Mouse (Mus musculus) limb, embryonic 12.5 days (tissue): ENCODE measurements around the gene Slc8a3. TPM values are rescaled to one million over a fixed set of nuclear protein-coding genes. Genes with fewer than 3 reads are reported as not detected.

ENCODE experiments used
- ATAC-seq: fragments of 200-750 bp; cut with Nextera tagmentation; 2 replicates; pipeline ENCODE4 v1.8.0; 2017; ENCODE audit warnings: low read depth, moderate TSS enrichment; ENCODE audit not compliant: insufficient number of reproducible peaks, insufficient read depth, low FRiP score, low TSS enrichment
- H3K27ac ChIP-seq: fragments of 300-500 bp; sonication (generic); 2 replicates; pipeline ENCODE4 v1.5.1; 2016; ENCODE audit warnings: mild to moderate bottlenecking, moderate library complexity
- H3K27me3 ChIP-seq: fragments of 300-500 bp; sonication (generic); 2 replicates; pipeline ENCODE4 v1.6.1; 2016; ENCODE audit warnings: mild to moderate bottlenecking, moderate library complexity
- H3K36me3 ChIP-seq: fragments of 300-500 bp; sonication (generic); 2 replicates; pipeline ENCODE4 v1.6.1; 2016; ENCODE audit warnings: mild to moderate bottlenecking, moderate library complexity
- H3K4me1 ChIP-seq: fragments of 300-500 bp; sonication (generic); replicated peaks from 2 replicates; pipeline ENCODE4 v1.6.1; 2016
- H3K4me2 ChIP-seq: fragments of 300-500 bp; sonication (generic); 2 replicates; pipeline ENCODE4 v1.6.1; 2016; ENCODE audit warnings: mild to moderate bottlenecking, moderate library complexity
- H3K4me3 ChIP-seq: fragments of 300-500 bp; sonication (generic); replicated peaks from 2 replicates; pipeline ENCODE4 v1.5.1; 2016; ENCODE audit warnings: mild to moderate bottlenecking
- H3K9ac ChIP-seq: fragments of 300-500 bp; sonication (generic); replicated peaks from 2 replicates; pipeline ENCODE4 v1.6.1; 2016; ENCODE audit warnings: mild to moderate bottlenecking, moderate library complexity
- H3K9me3 ChIP-seq: fragments of 300-500 bp; sonication (generic); 2 replicates; pipeline ENCODE4 v1.6.1; 2016; ENCODE audit warnings: mild to moderate bottlenecking, moderate library complexity
- WGBS: fragments of 180-500 bp; shearing (Covaris S2); methylation state at CpG from one replicate; pipeline ENCODE4 v1.1.7; 2016; 5-methylcytosine and 5-hydroxymethylcytosine counted together
- polyA plus RNA-seq: library from polyadenylated mRNA; unstranded; fragments of >200 nt; fragmentation: Nextera tagmentation; extraction: Ambion mirVana; gene quantifications from 2 replicates; pipeline ENCODE4 v1.2.1, GENCODE M21; 2016

Slc8a3 gene
- polyA plus RNA-seq, 1 experiment from 2014 or later, result 0.50 TPM

DNA sequence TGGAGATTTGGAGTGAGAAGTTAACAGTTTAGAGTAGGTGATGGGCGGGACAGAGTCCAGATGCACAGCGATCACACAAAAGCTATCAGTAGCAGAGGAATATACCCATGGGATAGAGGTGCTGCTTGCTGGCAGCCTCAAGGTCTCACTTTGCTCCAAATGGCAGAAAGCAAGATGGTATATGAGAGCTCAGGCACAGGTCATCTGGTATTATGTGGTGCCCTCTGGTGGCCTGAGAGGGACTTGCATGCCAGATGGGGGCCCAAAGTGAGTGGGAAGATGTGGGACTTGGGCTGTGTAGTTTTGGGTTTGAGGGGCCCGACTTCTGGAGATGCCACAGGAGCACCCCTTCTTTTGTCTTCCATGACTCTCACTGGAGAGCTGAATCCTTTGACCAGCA, 150.9 kb downstream of the Slc8a3 start:
- ATAC-seq, result no peak
- 0 out of 2 replicates have a peak, but pooled peaks cover 7% of the 10 kb centered on the region for H3K36me3 ChIP-seq
- H3K9me3 ChIP-seq, result no peaks in the 10 kb centered on the region
- no peak overlapping the region for H3K4me3 ChIP-seq
- H3K27ac ChIP-seq, result no peak overlapping the region
- H3K27me3 ChIP-seq, result no peaks in the 10 kb centered on the region
- WGBS, result 50% methylated on average over 3 of the region's 3 CpGs
- H3K4me2 ChIP-seq, result no peak overlapping the region
- no peaks in the 10 kb centered on the region for H3K4me1 ChIP-seq
- no peak overlapping the region for H3K9ac ChIP-seq

DNA sequence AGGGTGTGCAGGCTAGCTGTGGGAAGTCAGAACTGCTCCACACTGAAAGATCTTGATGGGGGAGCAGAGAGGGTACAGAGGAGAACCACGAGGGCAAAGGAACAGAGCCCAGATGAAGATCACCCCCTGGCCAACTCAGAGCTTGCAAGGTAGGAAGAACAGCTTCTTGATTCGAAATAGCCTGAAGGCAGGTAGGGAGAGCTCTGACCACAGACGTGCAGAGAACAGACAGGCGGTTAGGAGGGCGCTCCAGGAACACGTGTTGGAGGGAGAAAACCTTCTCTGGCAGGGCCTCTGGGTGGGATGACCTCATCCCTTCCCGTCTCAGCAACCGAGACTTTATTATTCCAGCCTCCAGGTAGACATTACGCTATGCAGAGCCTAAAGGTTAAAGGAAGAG, 157.7 kb downstream of the Slc8a3 start:
- ATAC-seq, result no peak
- no peaks in the 10 kb centered on the region for H3K27me3 ChIP-seq
- peaks cover 4% of the 10 kb centered on the region; the same call in 1 of the 2 replicates for H3K4me1 ChIP-seq
- no peak overlapping the region for H3K27ac ChIP-seq
- H3K4me3 ChIP-seq, result no peak overlapping the region
- no peaks in the 10 kb centered on the region for H3K9me3 ChIP-seq
- H3K4me2 ChIP-seq, result no peak overlapping the region
- 46% methylated on average over 9 of the region's 9 CpGs for WGBS
- H3K9ac ChIP-seq, result no peak overlapping the region
- H3K36me3 ChIP-seq, result 0 out of 2 replicates have a peak, but pooled peaks cover 7% of the 10 kb centered on the region

DNA sequence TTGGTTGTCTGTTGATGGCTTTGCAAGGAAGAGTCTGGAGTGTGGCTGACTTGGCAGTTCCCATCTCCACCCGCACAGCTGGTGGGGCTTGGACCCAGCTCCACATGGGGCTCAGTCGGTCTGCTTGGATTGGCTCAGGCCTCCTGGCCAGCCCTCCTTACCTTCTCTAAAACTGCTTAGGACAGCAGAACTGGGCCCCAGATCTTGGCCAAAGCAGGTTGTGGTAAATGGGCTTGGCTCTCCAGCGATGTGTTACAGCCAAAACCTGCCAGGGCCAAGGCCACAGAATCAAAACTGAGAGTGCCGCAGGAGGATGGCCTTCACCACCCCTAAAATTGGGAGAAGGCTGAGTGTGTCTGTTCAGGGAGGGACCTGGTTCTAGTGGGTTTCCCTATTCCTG, 159.1 kb downstream of the Slc8a3 start:
- H3K9me3 ChIP-seq, result no peaks in the 10 kb centered on the region
- 93% methylated on average over 4 of the region's 4 CpGs for WGBS
- H3K4me1 ChIP-seq, result peaks cover 4% of the 10 kb centered on the region; the same call in 1 of the 2 replicates
- H3K9ac ChIP-seq, result no peak overlapping the region
- no peaks in the 10 kb centered on the region for H3K36me3 ChIP-seq
- no peak overlapping the region for H3K4me2 ChIP-seq
- no peak overlapping the region for H3K27ac ChIP-seq
- no peaks in the 10 kb centered on the region for H3K27me3 ChIP-seq
- no peak overlapping the region for H3K4me3 ChIP-seq
- no peak for ATAC-seq

DNA sequence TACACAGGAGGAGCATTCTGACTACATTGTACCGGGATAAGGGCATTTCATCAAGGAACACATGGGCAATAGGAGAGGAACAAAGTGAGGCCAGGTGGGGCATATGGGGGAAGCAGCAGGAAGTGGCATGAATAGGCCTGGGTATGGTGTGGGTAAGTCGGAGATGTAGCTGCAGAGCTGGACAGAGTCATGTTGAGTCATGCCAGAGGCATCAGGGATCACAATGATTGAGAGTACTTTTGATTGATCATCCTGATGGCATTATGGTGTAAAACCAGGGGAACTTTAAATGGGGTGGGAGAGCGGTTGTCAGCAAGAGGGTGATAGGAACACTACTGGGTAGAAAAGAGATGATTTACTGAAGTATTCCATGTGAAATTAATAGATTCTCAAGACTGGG, 160.0 kb downstream of the Slc8a3 start:
- Histone ChIP-seq H3K4me1 (peaks cover 4% of the 10 kb centered on the region; the same call in 1 of the 2 replicates), H3K9ac (no peak overlapping the region), H3K36me3 (no peaks in the 10 kb centered on the region), H3K4me2 (no peak overlapping the region), H3K4me3 (no peak overlapping the region), H3K27ac (no peak overlapping the region), H3K27me3 (0 out of 2 replicates have a peak, but pooled peaks cover 3% of the 10 kb centered on the region), H3K9me3 (no peaks in the 10 kb centered on the region)
- no peak for ATAC-seq
- whole genome bisulfite sequencing, result 83% methylated on average over 3 of the region's 3 CpGs

DNA sequence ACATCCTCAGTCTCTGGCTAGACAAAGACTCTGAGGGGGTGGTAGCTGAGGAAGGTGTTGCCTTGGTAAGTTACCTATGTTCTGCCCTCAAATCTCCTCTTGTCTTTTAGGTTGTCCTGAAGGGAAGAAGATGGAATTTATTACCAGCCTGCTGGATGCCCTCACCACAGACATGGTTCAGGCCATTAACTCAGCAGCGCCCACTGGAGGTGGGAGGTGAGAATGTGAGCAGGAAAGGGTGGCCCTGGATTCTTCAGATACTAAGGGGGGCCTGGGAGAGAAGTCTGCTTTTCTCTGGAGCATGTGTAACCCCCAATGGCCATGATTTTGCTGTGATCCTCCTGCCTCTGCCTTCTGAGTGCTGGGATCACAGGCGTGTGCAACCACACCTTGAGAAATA, 162.9 kb downstream of the Slc8a3 start:
- Histone ChIP-seq H3K27me3 (0 out of 2 replicates have a peak, but pooled peaks cover 11% of the 10 kb centered on the region), H3K36me3 (no peaks in the 10 kb centered on the region), H3K27ac (no peak overlapping the region), H3K4me2 (no peak overlapping the region), H3K9me3 (no peaks in the 10 kb centered on the region), H3K4me1 (peaks cover 16% of the 10 kb centered on the region), H3K4me3 (no peak overlapping the region), H3K9ac (no peak overlapping the region)
- ATAC-seq, result no peak
- 79% methylated on average over 2 of the region's 2 CpGs for WGBS

DNA sequence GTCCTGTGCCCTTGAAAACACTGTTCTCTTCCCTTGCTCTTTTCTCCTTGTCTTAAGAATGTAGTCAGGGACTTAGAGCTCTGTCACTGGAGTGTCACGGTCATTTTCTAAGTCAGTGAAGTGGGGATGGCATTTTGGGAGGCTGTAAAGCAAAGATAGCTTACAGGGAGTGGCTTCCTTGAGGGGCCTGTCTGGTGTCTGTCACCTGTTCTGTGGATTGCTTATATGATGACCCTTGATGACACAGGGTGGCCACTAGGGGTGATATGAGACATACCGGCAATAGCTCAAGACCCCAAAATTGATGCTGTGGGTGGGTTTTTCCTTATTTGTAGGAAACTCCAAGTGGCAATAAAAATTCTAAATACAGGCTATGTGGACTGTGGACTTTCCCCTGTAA, 164.5 kb downstream of the Slc8a3 start:
- Histone ChIP-seq H3K36me3 (no peaks in the 10 kb centered on the region), H3K27ac (no peak overlapping the region), H3K9ac (no peak overlapping the region), H3K4me2 (no peak overlapping the region), H3K9me3 (no peaks in the 10 kb centered on the region), H3K4me3 (no peak overlapping the region), H3K4me1 (peaks cover 16% of the 10 kb centered on the region), H3K27me3 (0 out of 2 replicates have a peak, but pooled peaks cover 11% of the 10 kb centered on the region)
- ATAC-seq, result no peak
- 59% methylated on average over 2 of the region's 2 CpGs for WGBS

DNA sequence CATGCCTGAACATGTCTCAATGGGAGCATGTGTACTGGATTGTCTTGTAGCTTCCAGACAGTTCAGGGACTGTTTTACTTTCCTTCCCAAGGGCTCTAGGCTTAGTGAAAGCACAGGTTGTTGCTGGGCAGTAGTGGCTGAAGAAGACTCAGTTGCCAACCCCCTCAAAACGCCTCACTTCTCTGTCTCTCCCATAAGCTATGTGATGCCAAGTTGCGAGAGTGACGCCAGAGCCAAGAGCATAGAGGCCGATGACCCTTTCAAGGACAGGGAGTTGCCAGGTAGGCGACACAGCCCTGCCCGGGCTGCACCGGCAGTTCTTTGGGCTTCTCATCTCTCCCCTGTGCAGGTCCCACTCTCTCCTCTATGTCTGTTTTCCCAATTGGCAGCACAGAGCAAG, 164.9 kb downstream of the Slc8a3 start:
- peaks cover 16% of the 10 kb centered on the region for H3K4me1 ChIP-seq
- H3K36me3 ChIP-seq, result no peaks in the 10 kb centered on the region
- H3K4me2 ChIP-seq, result no peak overlapping the region
- 95% methylated on average over 7 of the region's 7 CpGs for WGBS
- no peak overlapping the region for H3K4me3 ChIP-seq
- ATAC-seq, result no peak
- no peaks in the 10 kb centered on the region for H3K9me3 ChIP-seq
- H3K9ac ChIP-seq, result no peak overlapping the region
- H3K27ac ChIP-seq, result no peak overlapping the region
- 0 out of 2 replicates have a peak, but pooled peaks cover 11% of the 10 kb centered on the region for H3K27me3 ChIP-seq

DNA sequence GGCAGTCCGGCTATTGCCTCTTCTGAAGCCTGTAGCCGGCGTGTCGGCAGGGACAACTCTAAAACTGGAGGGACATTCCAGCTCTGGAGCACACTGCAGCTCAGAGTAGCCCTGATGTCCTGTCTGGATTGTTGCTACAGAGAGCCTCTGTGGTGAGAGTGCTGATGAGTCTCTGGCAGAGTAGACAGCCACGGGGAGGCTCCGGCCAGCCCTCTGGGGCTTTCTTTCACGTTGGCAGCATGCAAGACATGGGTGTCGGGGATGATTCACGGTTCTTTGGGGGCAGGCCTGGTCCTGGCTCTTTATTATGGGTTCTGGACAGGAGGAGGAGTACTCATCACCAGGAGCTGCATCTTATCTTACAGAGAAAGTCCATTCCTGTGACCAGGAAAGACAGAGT, 165.8 kb downstream of the Slc8a3 start:
- Histone ChIP-seq H3K36me3 (no peaks in the 10 kb centered on the region), H3K27me3 (0 out of 2 replicates have a peak, but pooled peaks cover 11% of the 10 kb centered on the region), H3K9me3 (no peaks in the 10 kb centered on the region), H3K4me2 (no peak overlapping the region), H3K9ac (no peak overlapping the region), H3K27ac (no peak overlapping the region), H3K4me3 (no peak overlapping the region), H3K4me1 (peaks cover 16% of the 10 kb centered on the region)
- 50% methylated on average over 9 of the region's 9 CpGs for WGBS
- ATAC-seq, result no peak

DNA sequence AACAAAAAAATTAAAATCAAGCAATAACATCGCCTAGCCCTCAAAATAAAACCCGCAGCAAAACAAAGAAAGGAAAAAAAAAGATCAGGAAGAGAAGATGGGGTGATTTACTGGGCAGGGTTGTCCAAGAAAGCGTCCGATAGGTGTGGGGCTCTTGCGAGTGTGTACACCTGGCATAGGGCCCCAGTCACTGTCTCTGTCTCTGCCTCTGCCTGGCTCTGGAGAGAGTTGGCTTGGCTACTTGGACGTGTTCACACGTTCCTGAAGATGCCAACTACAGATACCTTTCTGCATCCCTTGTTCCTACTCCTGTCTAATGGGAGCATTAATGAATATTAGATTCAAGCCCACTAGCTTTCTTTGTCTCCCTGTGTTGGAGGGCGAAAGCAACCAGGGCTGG, 166.4 kb downstream of the Slc8a3 start:
- Histone ChIP-seq H3K4me2 (no peak overlapping the region), H3K9ac (no peak overlapping the region), H3K4me1 (peaks cover 16% of the 10 kb centered on the region), H3K27ac (no peak overlapping the region), H3K27me3 (0 out of 2 replicates have a peak, but pooled peaks cover 11% of the 10 kb centered on the region), H3K4me3 (no peak overlapping the region), H3K36me3 (no peaks in the 10 kb centered on the region), H3K9me3 (no peaks in the 10 kb centered on the region)
- no peak for ATAC-seq
- 60% methylated on average over 8 of the region's 8 CpGs for WGBS

DNA sequence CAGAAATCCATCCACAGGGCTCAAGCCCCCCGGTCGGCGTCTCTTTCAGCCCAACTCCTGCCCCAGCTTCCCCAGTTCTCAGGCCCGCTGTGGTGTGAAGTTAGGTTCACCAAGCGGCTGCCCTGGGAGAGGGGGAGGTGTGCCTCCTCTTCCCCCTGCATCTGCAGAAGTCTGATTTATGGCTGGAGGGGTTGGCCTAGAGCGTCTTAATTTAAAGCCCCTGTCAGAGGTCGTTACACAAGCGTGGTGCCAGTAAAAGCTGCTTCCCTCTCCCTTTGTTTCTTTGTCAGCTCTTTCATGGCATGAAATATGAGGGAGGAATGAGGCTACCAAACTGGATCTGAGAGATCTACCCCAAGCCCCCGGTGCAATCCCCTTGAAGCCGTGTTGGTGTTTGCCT, 166.9 kb downstream of the Slc8a3 start:
- Histone ChIP-seq H3K4me1 (peaks cover 16% of the 10 kb centered on the region), H3K27me3 (0 out of 2 replicates have a peak, but pooled peaks cover 11% of the 10 kb centered on the region), H3K9ac (0 out of 2 replicates have a peak overlapping the region, but pooled peaks have one; percentile 34), H3K27ac (no peak overlapping the region), H3K4me2 (peak overlapping the region; percentile 24; the same call in 1 of the 2 replicates), H3K4me3 (no peak overlapping the region), H3K9me3 (no peaks in the 10 kb centered on the region), H3K36me3 (no peaks in the 10 kb centered on the region)
- 2% methylated on average over 10 of the region's 10 CpGs for WGBS
- ATAC-seq, result 0 out of 2 replicates have a peak, but pooled peaks have one; percentile 52

DNA sequence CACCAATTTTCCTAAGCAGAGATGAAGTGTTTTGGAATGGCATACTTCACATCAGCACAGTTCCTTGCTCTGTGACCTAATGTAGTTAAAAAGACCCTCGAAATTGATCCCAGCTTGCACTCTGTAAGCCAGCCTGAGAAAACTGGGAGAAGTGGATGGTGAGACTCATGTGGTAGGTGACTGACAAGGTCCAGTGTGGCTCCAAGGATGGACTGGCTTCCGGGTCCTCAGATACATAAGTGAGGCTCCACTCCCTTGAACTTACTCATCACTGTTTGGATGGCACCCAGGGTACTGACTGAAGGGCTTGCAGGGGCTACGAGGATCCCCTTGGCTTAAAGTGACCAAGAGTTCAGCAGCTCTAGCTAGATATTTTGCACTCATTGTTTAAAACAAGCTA, 169.4 kb downstream of the Slc8a3 start:
- no peak overlapping the region for H3K4me3 ChIP-seq
- no peak overlapping the region for H3K27ac ChIP-seq
- no peaks in the 10 kb centered on the region for H3K36me3 ChIP-seq
- no peak overlapping the region for H3K9ac ChIP-seq
- no peak overlapping the region for H3K4me2 ChIP-seq
- H3K27me3 ChIP-seq, result 0 out of 2 replicates have a peak, but pooled peaks cover 11% of the 10 kb centered on the region
- peaks cover 16% of the 10 kb centered on the region for H3K4me1 ChIP-seq
- 85% methylated on average over 3 of the region's 3 CpGs for WGBS
- ATAC-seq, result no peak
- H3K9me3 ChIP-seq, result no peaks in the 10 kb centered on the region

DNA sequence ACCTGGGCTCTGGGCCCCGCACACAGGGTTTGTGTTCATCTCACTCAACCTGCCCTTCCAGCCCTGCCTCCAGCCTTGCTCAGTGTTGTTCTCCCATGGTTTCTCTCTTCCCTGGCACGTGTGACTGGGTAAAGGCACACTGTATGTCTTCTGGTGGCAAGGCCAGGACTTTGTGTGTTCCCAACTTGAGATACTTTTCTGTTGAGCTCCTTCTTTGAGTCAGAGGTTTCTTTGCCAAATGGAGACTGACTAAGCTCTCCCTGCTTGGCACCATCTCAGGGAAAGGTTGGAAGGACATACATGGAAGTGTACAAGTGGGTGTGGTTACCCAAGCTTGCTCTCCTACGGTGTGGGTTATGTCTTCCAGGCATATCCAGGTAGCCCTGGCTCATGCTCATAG, 169.8 kb downstream of the Slc8a3 start:
- no peak overlapping the region for H3K4me2 ChIP-seq
- no peak overlapping the region for H3K27ac ChIP-seq
- no peaks in the 10 kb centered on the region for H3K36me3 ChIP-seq
- no peak overlapping the region for H3K9ac ChIP-seq
- 0 out of 2 replicates have a peak, but pooled peaks cover 8% of the 10 kb centered on the region for H3K27me3 ChIP-seq
- H3K9me3 ChIP-seq, result no peaks in the 10 kb centered on the region
- no peak for ATAC-seq
- H3K4me3 ChIP-seq, result no peak overlapping the region
- 78% methylated on average over 3 of the region's 3 CpGs for WGBS
- H3K4me1 ChIP-seq, result peaks cover 16% of the 10 kb centered on the region
